Mouse (Mus musculus): ENCODE results near the gene Dtx4. TPM values are rescaled to one million over a fixed set of nuclear protein-coding genes. Genes with fewer than 3 reads are reported as not detected.
A peak's percentile ranks its signal among the peaks of the same experiment; 100 is the strongest.

Dtx4 gene
- polyA plus RNA-seq, 1 experiment from 2014 or later, result 15.0 TPM

- Histone ChIP-seq H3K9me3 (no peaks in the 10 kb centered on the region), H3K4me2 (replicated peaks) (no peak overlapping the region), H3K36me3 (peaks cover 5% of the 10 kb centered on the region; the same call in 1 of the 2 replicates), H3K27ac (peak overlapping the region; percentile 71), H3K4me3 (replicated peaks) (no peak overlapping the region), H3K27me3 (replicated peaks) (no peaks in the 10 kb centered on the region), H3K4me1 (replicated peaks) (peaks cover 16% of the 10 kb centered on the region), H3K9ac (peak overlapping the region; percentile 9; the same call in 1 of the 2 replicates)
- WGBS, result 50% methylated on average over 15 of the region's 15 CpGs
- peak; percentile 92 for ATAC-seq
Measured at GRCm38 (mm10) chr19:12475380-12476250, 25.6 kb downstream of the Dtx4 start.

- Histone ChIP-seq H3K4me2 (replicated peaks) (no peak overlapping the region), H3K9me3 (no peaks in the 10 kb centered on the region), H3K36me3 (peaks cover 6% of the 10 kb centered on the region; the same call in 1 of the 2 replicates), H3K9ac (no peak overlapping the region), H3K27me3 (replicated peaks) (no peaks in the 10 kb centered on the region), H3K4me3 (replicated peaks) (no peak overlapping the region), H3K27ac (no peak overlapping the region), H3K4me1 (replicated peaks) (peaks cover 16% of the 10 kb centered on the region)
- ATAC-seq, result no peak
- 87% methylated on average over 4 of the region's 4 CpGs for WGBS
Measured at GRCm38 (mm10) chr19:12473951-12474350, 27.3 kb downstream of the Dtx4 start.

GRCm38 (mm10) chr19:12473201-12473641 is 28.0 kb downstream of the Dtx4 start:
- ATAC-seq, result no peak

GRCm38 (mm10) chr19:12472381-12472976 is 28.8 kb downstream of the Dtx4 start:
- peaks cover 13% of the 10 kb centered on the region for H3K36me3 ChIP-seq
- H3K4me3 ChIP-seq (replicated peaks), result no peak overlapping the region
- peaks cover 16% of the 10 kb centered on the region for H3K4me1 ChIP-seq (replicated peaks)
- no peaks in the 10 kb centered on the region for H3K9me3 ChIP-seq
- no peak overlapping the region for H3K4me2 ChIP-seq (replicated peaks)
- no peak for ATAC-seq
- H3K27ac ChIP-seq, result no peak overlapping the region
- no peak overlapping the region for H3K9ac ChIP-seq
- no peaks in the 10 kb centered on the region for H3K27me3 ChIP-seq (replicated peaks)
- 70% methylated on average over 5 of the region's 5 CpGs for WGBS

More at GRCm38 (mm10) chr19:12473201-12473641, 28.0 kb downstream of the Dtx4 start:
- Histone ChIP-seq H3K27me3 (replicated peaks) (no peaks in the 10 kb centered on the region), H3K4me1 (replicated peaks) (peaks cover 16% of the 10 kb centered on the region), H3K36me3 (peaks cover 11% of the 10 kb centered on the region; the same call in 1 of the 2 replicates), H3K4me3 (replicated peaks) (no peak overlapping the region), H3K9ac (no peak overlapping the region), H3K27ac (no peak overlapping the region), H3K9me3 (no peaks in the 10 kb centered on the region), H3K4me2 (replicated peaks) (no peak overlapping the region)
- WGBS, result 73% methylated on average over 4 of the region's 4 CpGs

GRCm38 (mm10) chr19:12471866-12472265 is 29.4 kb downstream of the Dtx4 start:
- Histone ChIP-seq H3K36me3 (peaks cover 13% of the 10 kb centered on the region), H3K4me2 (replicated peaks) (no peak overlapping the region), H3K9ac (no peak overlapping the region), H3K27me3 (replicated peaks) (no peaks in the 10 kb centered on the region), H3K27ac (no peak overlapping the region), H3K4me3 (replicated peaks) (no peak overlapping the region), H3K4me1 (replicated peaks) (peaks cover 15% of the 10 kb centered on the region), H3K9me3 (no peaks in the 10 kb centered on the region)
- ATAC-seq, result no peak
- 61% methylated on average over 3 of the region's 3 CpGs for WGBS

GRCm38 (mm10) chr19:12467436-12467835 is 33.8 kb downstream of the Dtx4 start:
- Histone ChIP-seq H3K9me3 (no peaks in the 10 kb centered on the region), H3K36me3 (peaks cover 16% of the 10 kb centered on the region), H3K9ac (no peak overlapping the region), H3K4me2 (replicated peaks) (no peak overlapping the region), H3K27ac (no peak overlapping the region), H3K27me3 (replicated peaks) (no peaks in the 10 kb centered on the region), H3K4me3 (replicated peaks) (no peak overlapping the region), H3K4me1 (replicated peaks) (no peaks in the 10 kb centered on the region)
- 81% methylated on average over 5 of the region's 5 CpGs for WGBS
- no peak for ATAC-seq

- peak; percentile 48; the same call in 1 of the 2 replicates for ATAC-seq
- no peaks in the 10 kb centered on the region for H3K4me1 ChIP-seq (replicated peaks)
- no peak overlapping the region for H3K9ac ChIP-seq
- no peak overlapping the region for H3K4me2 ChIP-seq (replicated peaks)
- no peak overlapping the region for H3K4me3 ChIP-seq (replicated peaks)
- no peaks in the 10 kb centered on the region for H3K9me3 ChIP-seq
- 27% methylated on average over 7 of the region's 7 CpGs for WGBS
- no peak overlapping the region for H3K27ac ChIP-seq
- H3K36me3 ChIP-seq, result peaks cover 16% of the 10 kb centered on the region
- no peaks in the 10 kb centered on the region for H3K27me3 ChIP-seq (replicated peaks)
Measured at GRCm38 (mm10) chr19:12466204-12466603, 35.0 kb downstream of the Dtx4 start.

GRCm38 (mm10) chr19:12465530-12466144 is 35.6 kb downstream of the Dtx4 start:
- ATAC-seq, result no peak
- peaks cover 16% of the 10 kb centered on the region for H3K36me3 ChIP-seq
- no peaks in the 10 kb centered on the region for H3K4me1 ChIP-seq (replicated peaks)
- no peaks in the 10 kb centered on the region for H3K9me3 ChIP-seq
- H3K27me3 ChIP-seq (replicated peaks), result no peaks in the 10 kb centered on the region
- H3K4me3 ChIP-seq (replicated peaks), result no peak overlapping the region
- H3K4me2 ChIP-seq (replicated peaks), result no peak overlapping the region
- H3K27ac ChIP-seq, result no peak overlapping the region
- 93% methylated on average over 10 of the region's 10 CpGs for WGBS
- no peak overlapping the region for H3K9ac ChIP-seq

- ATAC-seq, result no peak
- Histone ChIP-seq H3K4me1 (replicated peaks) (no peaks in the 10 kb centered on the region), H3K9ac (no peak overlapping the region), H3K27ac (no peak overlapping the region), H3K4me2 (replicated peaks) (no peak overlapping the region), H3K4me3 (replicated peaks) (no peak overlapping the region), H3K27me3 (replicated peaks) (no peaks in the 10 kb centered on the region), H3K9me3 (no peaks in the 10 kb centered on the region), H3K36me3 (peaks cover 16% of the 10 kb centered on the region)
- 75% methylated on average over 4 of the region's 4 CpGs for whole genome bisulfite sequencing
Measured at GRCm38 (mm10) chr19:12464674-12465073, 36.6 kb downstream of the Dtx4 start.

GRCm38 (mm10) chr19:12464127-12464526 is 37.1 kb downstream of the Dtx4 start:
- Histone ChIP-seq H3K9me3 (no peaks in the 10 kb centered on the region), H3K27me3 (replicated peaks) (no peaks in the 10 kb centered on the region), H3K4me1 (replicated peaks) (no peaks in the 10 kb centered on the region), H3K9ac (no peak overlapping the region), H3K4me3 (replicated peaks) (no peak overlapping the region), H3K36me3 (peaks cover 12% of the 10 kb centered on the region), H3K4me2 (replicated peaks) (no peak overlapping the region), H3K27ac (no peak overlapping the region)
- WGBS, result 57% methylated on average over 5 of the region's 5 CpGs
- no peak for ATAC-seq

GRCm38 (mm10) chr19:12463722-12464035 is 37.6 kb downstream of the Dtx4 start:
- WGBS, result 22% methylated on average over 1 of the region's 1 CpGs
- Histone ChIP-seq H3K36me3 (peaks cover 7% of the 10 kb centered on the region), H3K4me2 (replicated peaks) (no peak overlapping the region), H3K9me3 (no peaks in the 10 kb centered on the region), H3K9ac (no peak overlapping the region), H3K4me3 (replicated peaks) (no peak overlapping the region), H3K27ac (no peak overlapping the region), H3K4me1 (replicated peaks) (no peaks in the 10 kb centered on the region), H3K27me3 (replicated peaks) (no peaks in the 10 kb centered on the region)
- peak; percentile 69 for ATAC-seq
